Mouse (Mus musculus) limb, embryonic 11.5 days (tissue): ENCODE data around the gene Tmem91. TPM values are rescaled to one million over a fixed set of nuclear protein-coding genes. Genes with fewer than 3 reads are reported as not detected.

Experiments
- ATAC-seq: fragments of 200-750 bp; cut with Nextera tagmentation; 2 replicates; pipeline ENCODE4 v1.8.0; 2017; ENCODE audit warnings: low read depth; ENCODE audit not compliant: insufficient number of reproducible peaks, low FRiP score, low TSS enrichment
- DNase-seq: peaks from one replicate; pipeline ENCODE4 v3.0.0-alpha.2; 2015; ENCODE audit warnings: low spot score
- H3K27ac ChIP-seq: fragments of 300-500 bp; sonication (generic); replicated peaks from 2 replicates; pipeline ENCODE4 v1.5.1; 2014; ENCODE audit warnings: low read depth, mild to moderate bottlenecking, low read length
- H3K27me3 ChIP-seq: fragments of 300-500 bp; sonication (generic); 2 replicates; pipeline ENCODE4 v1.6.1; 2014; ENCODE audit warnings: mild to moderate bottlenecking, low read length, mixed read lengths; ENCODE audit not compliant: control insufficient read depth, insufficient read depth
- H3K36me3 ChIP-seq: fragments of 300-500 bp; sonication (generic); 2 replicates; pipeline ENCODE4 v1.6.1; 2014; ENCODE audit warnings: mild to moderate bottlenecking, low read length, moderate library complexity, mixed read lengths; ENCODE audit not compliant: control insufficient read depth, insufficient read depth
- H3K4me1 ChIP-seq: fragments of 300-500 bp; sonication (generic); 2 replicates; pipeline ENCODE4 v1.6.1; 2014; ENCODE audit warnings: low read length, mixed read lengths; ENCODE audit not compliant: control insufficient read depth, insufficient read depth
- H3K4me2 ChIP-seq: fragments of 300-500 bp; sonication (generic); 2 replicates; pipeline ENCODE4 v1.6.1; 2014; ENCODE audit warnings: low read depth, mild to moderate bottlenecking, moderate library complexity; ENCODE audit not compliant: severe bottlenecking
- H3K4me3 ChIP-seq: fragments of 300-500 bp; sonication (generic); 2 replicates; pipeline ENCODE4 v1.5.1; 2014; ENCODE audit warnings: low read depth, low read length
- H3K9ac ChIP-seq: fragments of 300-500 bp; sonication (generic); 2 replicates; pipeline ENCODE4 v1.6.1; 2014; ENCODE audit warnings: mild to moderate bottlenecking, low read length
- H3K9me3 ChIP-seq: fragments of 300-500 bp; sonication (generic); 2 replicates; pipeline ENCODE4 v1.6.1; 2016; ENCODE audit warnings: low read length; ENCODE audit not compliant: control insufficient read depth
- WGBS: fragments of 180-500 bp; shearing (Covaris S2); extraction: QIAGEN DNeasy Blood & Tissue Kit; methylation state at CpG from one replicate; pipeline ENCODE4 v1.1.7; 2014; 5-methylcytosine and 5-hydroxymethylcytosine counted together
- polyA plus RNA-seq: library from polyadenylated mRNA; unstranded; fragments of >200 nt; fragmentation: Nextera tagmentation; extraction: Ambion mirVana; gene quantifications from 2 replicates; pipeline ENCODE4 v1.2.1, GENCODE M21; 2014

The Tmem91 gene
- polyA plus RNA-seq, 1 experiment from 2014 or later = 1.7 TPM

DNA sequence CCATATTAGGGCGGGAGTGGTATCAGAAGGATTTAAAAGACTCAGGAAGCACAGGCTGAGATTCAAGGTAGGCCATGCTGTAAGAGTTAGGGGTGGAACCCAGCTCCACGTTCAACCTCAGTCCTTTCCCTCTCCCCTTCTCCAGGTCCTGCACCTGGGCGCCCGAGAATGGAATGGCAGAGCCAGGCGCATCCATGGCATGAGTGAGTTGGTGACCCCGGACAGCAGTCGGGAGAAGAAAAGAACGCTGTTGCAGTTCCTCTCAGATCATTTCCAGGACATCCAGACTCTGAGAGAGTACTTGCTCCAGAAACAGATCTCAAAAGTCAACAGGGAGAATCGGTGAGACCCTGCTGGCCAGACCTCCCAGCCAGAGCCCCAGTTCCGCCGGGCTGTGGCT, 54.2 kb downstream of the Tmem91 start:
- no peaks in the 10 kb centered on the region for H3K9me3 ChIP-seq
- 0 out of 2 replicates have a peak, but pooled peaks cover 3% of the 10 kb centered on the region for H3K4me1 ChIP-seq
- H3K4me2 ChIP-seq = no peak overlapping the region
- no peak overlapping the region for H3K4me3 ChIP-seq
- DNase-seq (no peak), ATAC-seq (no peak)
- 88% methylated on average over 10 of the region's 11 CpGs for WGBS
- H3K36me3 ChIP-seq = 0 out of 2 replicates have a peak, but pooled peaks cover 3% of the 10 kb centered on the region
- no peaks in the 10 kb centered on the region for H3K27me3 ChIP-seq
- no peak overlapping the region for H3K27ac ChIP-seq
- no peak overlapping the region for H3K9ac ChIP-seq

DNA sequence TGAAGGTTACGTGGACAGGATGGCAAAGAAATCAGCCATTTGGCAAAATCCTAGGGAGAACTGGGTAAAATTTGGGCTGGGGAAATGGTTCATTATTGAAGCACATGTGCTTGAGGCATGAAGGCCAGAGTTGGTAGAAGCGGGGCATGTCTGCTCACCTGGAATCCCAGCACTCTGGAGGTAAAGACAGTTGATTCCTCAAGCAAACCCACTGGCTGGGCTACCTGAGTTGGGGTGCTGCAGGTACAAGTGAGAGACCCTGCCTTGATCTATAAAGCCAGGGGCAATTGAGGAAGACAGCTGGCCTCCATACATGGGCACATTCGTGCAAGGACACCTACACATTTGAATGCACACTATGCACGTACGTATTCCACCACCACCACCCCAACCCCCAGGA, 54.9 kb downstream of the Tmem91 start:
- ATAC-seq (no peak), DNase-seq (no peak)
- Histone ChIP-seq H3K4me3 (peak overlapping the region; percentile 52; the same call in 1 of the 2 replicates), H3K27me3 (no peaks in the 10 kb centered on the region), H3K9ac (no peak overlapping the region), H3K4me1 (0 out of 2 replicates have a peak, but pooled peaks cover 3% of the 10 kb centered on the region), H3K4me2 (peak overlapping the region; percentile 50), H3K9me3 (no peaks in the 10 kb centered on the region), H3K36me3 (0 out of 2 replicates have a peak, but pooled peaks cover 3% of the 10 kb centered on the region), H3K27ac (no peak overlapping the region)
- WGBS = 89% methylated on average over 5 of the region's 5 CpGs

GRCm38 (mm10) chr7:25619722-25619991, 55.3 kb downstream of the Tmem91 start:
- Histone ChIP-seq H3K27me3 (no peaks in the 10 kb centered on the region), H3K36me3 (0 out of 2 replicates have a peak, but pooled peaks cover 3% of the 10 kb centered on the region), H3K9me3 (no peaks in the 10 kb centered on the region), H3K4me1 (0 out of 2 replicates have a peak, but pooled peaks cover 3% of the 10 kb centered on the region), H3K4me2 (peak overlapping the region; percentile 50), H3K4me3 (peak overlapping the region; percentile 52), H3K9ac (peak overlapping the region; percentile 53), H3K27ac (no peak overlapping the region)
- WGBS = 19% methylated on average over 5 of the region's 5 CpGs
- ATAC-seq = no peak
- DNase-seq = no peak

Other genes starting within 250 kb of the Tmem91 start
- 0.85 and 1.4 TPM in 2 replicates for gene Ceacam1, start 197.6 kb downstream of the Tmem91 start, polyA plus RNA-seq
- 0.11 TPM in 1 of 2 replicates, not detected in the other for gene Ceacam2, start 135.3 kb downstream of the Tmem91 start, polyA plus RNA-seq
- not detected in 2 replicates for gene Erich4, start 59.3 kb downstream of the Tmem91 start, polyA plus RNA-seq
- 35.8 and 36.9 TPM in 2 replicates for gene Dmac2, start 55.8 kb downstream of the Tmem91 start, polyA plus RNA-seq
- gene B3gnt8, start 48.5 kb downstream of the Tmem91 start, polyA plus RNA-seq = 0.87 and 1.2 TPM in 2 replicates
- gene Bckdha, start 16.2 kb downstream of the Tmem91 start, polyA plus RNA-seq = 49.3 and 54.7 TPM in 2 replicates
- 70.0 and 73.8 TPM in 2 replicates for gene Exosc5, start 16.0 kb downstream of the Tmem91 start, polyA plus RNA-seq
- 30.7 and 31.7 TPM in 2 replicates for gene B9d2, start 5.6 kb upstream of the Tmem91 start, polyA plus RNA-seq
- gene Tgfb1, start 11.8 kb upstream of the Tmem91 start, polyA plus RNA-seq = 1.6 and 1.9 TPM in 2 replicates
- gene Ccdc97, start 43.9 kb upstream of the Tmem91 start, polyA plus RNA-seq = 33.1 and 35.3 TPM in 2 replicates
- gene Hnrnpul1, start 79.6 kb upstream of the Tmem91 start, polyA plus RNA-seq = 82.9 and 87.8 TPM in 2 replicates
- 32.1 and 32.5 TPM in 2 replicates for gene Axl, start 113.5 kb upstream of the Tmem91 start, polyA plus RNA-seq
- 1.6 and 1.9 TPM in 2 replicates for gene Cyp2s1, start 141.7 kb upstream of the Tmem91 start, polyA plus RNA-seq
- not detected in 2 replicates for gene Cyp2b10, start 222.5 kb upstream of the Tmem91 start, polyA plus RNA-seq